ENCODE assay signal across 8 mouse cellular contexts in genomic region chrX:166328904-166329451, GRCm38 (mm10).
DNase-seq lines count a peak whose midpoint lies in the region; ATAC-seq and TF ChIP-seq lines count a peak whose summit lies in the region.

No protein-coding gene starts in this region.

- no peak for TF ChIP-seq CTCF in bone marrow, adult 2 months (IDR thresholded peaks at IDR 0.05; ENCODE audit: control insufficient read depth, insufficient read depth, low read length)

- WGBS in bone marrow, adult 2 months, result 22% methylated on average over 9 of the region's 9 CpGs

- no peak for TF ChIP-seq POLR2A in bone marrow, adult 2 months (IDR thresholded peaks at IDR 0.05; ENCODE audit: borderline replicate concordance, control insufficient read depth, low read depth, low read length)

- H3K27ac ChIP-seq in bone marrow, adult 2 months (ENCODE audit: control insufficient read depth, insufficient read depth, low read depth, low read length, poor library complexity), result peak overlapping the region; percentile 69; the same call in 1 of the 2 replicates

- no peak overlapping the region for H3K4me3 ChIP-seq in bone marrow, adult 2 months (replicated peaks; ENCODE audit: control insufficient read depth, low read depth, low read length)

- peak; percentile 92 for ATAC-seq in granulocyte monocyte progenitor cell, adult 5-6 weeks (replicated peaks; ENCODE audit: poor library complexity, severe bottlenecking)

- no peaks in the 10 kb centered on the region for H3K4me1 ChIP-seq in bone marrow, adult 2 months (ENCODE audit: control insufficient read depth, insufficient read depth, low read length)

- DNase-seq in layer of hippocampus, adult 9-11 months, result peak; percentile 43
- DNase-seq in layer of hippocampus, adult 11-12 months (ENCODE audit: low spot score), result no peak
- peak; percentile 15 to 30 for DNase-seq in lung, postnatal 4 days
- DNase-seq in urinary bladder, postnatal 25 days (ENCODE audit: low spot score), result no peak
- DNase-seq in cerebellum, postnatal 25 days, result no peak
- no peak for DNase-seq in kidney, adult 8-10 months

Comparison
In these comparisons a context has a peak if more than half of its experiments do, and no peak if none do; other contexts are left out.
1. DNase-seq: peak in layer of hippocampus, adult 9-11 months (single experiment) and lung, postnatal 4 days (2 of 2); none in layer of hippocampus, adult 11-12 months (single experiment), urinary bladder, postnatal 25 days (single experiment), cerebellum, postnatal 25 days (0 of 2) and kidney, adult 8-10 months (0 of 2).